Mouse (Mus musculus) retina, postnatal 7 days (tissue): ENCODE data around the gene Rab34.
"Not testable (repeated sequence)": the region's sequence is repeated elsewhere in the genome, so short reads cannot be mapped to it uniquely, and the experiment has no call there.

Experiments used
- DNase-seq: peaks from one replicate; pipeline ENCODE4 v3.0.0-alpha.2; 2012; ENCODE audit warnings: low read depth, low spot score

Gene Rab34

GRCm38 (mm10) chr11:78180081-78180761 is 8.0 kb upstream of the Rab34 start:
- DNase-seq = no peak

- DNase-seq = no peak
Observed at GRCm38 (mm10) chr11:78181830-78182357, 6.3 kb upstream of the Rab34 start.

GRCm38 (mm10) chr11:78182450-78182849 is 5.8 kb upstream of the Rab34 start:
- DNase-seq = no peak

GRCm38 (mm10) chr11:78182961-78183844 is 5.0 kb upstream of the Rab34 start, which contains the start of gene Rpl23a:
Gene Rpl23a (minus strand): TSS chr11:78183584.
- peak; percentile 87 for DNase-seq

- DNase-seq = no peak
Observed at GRCm38 (mm10) chr11:78183884-78184514, 4.2 kb upstream of the Rab34 start.

- not testable (repeated sequence) for DNase-seq
Observed at GRCm38 (mm10) chr11:78184702-78185101, 3.5 kb upstream of the Rab34 start.

GRCm38 (mm10) chr11:78189234-78190040 is 1.2 kb downstream of the Rab34 start:
- DNase-seq = no peak

- DNase-seq = no peak
Observed at GRCm38 (mm10) chr11:78190041-78190440, 1.8 kb downstream of the Rab34 start.

- no peak for DNase-seq
Observed at GRCm38 (mm10) chr11:78193113-78193512, 4.9 kb downstream of the Rab34 start, which contains the start of gene Proca1. Gene Proca1 (plus strand): TSS chr11:78193392.

- no peak for DNase-seq
Observed at GRCm38 (mm10) chr11:78194411-78195100, 6.3 kb downstream of the Rab34 start.

- no peak for DNase-seq
Observed at GRCm38 (mm10) chr11:78195101-78195863, 7.1 kb downstream of the Rab34 start.

- DNase-seq = no peak
Observed at GRCm38 (mm10) chr11:78202372-78202771, 14.1 kb downstream of the Rab34 start.

- DNase-seq = no peak
Observed at GRCm38 (mm10) chr11:78204287-78204686, 16.1 kb downstream of the Rab34 start.

- no peak for DNase-seq
Observed at GRCm38 (mm10) chr11:78205361-78206206, 17.4 kb downstream of the Rab34 start.

GRCm38 (mm10) chr11:78207190-78207589 is 19.0 kb downstream of the Rab34 start:
- DNase-seq = no peak

GRCm38 (mm10) chr11:78209886-78210285 is 21.7 kb downstream of the Rab34 start:
- DNase-seq = no peak

- no peak for DNase-seq
Observed at GRCm38 (mm10) chr11:78210615-78211014, 22.4 kb downstream of the Rab34 start.

- no peak for DNase-seq
Observed at GRCm38 (mm10) chr11:78211513-78211912, 23.3 kb downstream of the Rab34 start.
